Mouse (Mus musculus): ENCODE measurements around the gene Dirc2.

DNA sequence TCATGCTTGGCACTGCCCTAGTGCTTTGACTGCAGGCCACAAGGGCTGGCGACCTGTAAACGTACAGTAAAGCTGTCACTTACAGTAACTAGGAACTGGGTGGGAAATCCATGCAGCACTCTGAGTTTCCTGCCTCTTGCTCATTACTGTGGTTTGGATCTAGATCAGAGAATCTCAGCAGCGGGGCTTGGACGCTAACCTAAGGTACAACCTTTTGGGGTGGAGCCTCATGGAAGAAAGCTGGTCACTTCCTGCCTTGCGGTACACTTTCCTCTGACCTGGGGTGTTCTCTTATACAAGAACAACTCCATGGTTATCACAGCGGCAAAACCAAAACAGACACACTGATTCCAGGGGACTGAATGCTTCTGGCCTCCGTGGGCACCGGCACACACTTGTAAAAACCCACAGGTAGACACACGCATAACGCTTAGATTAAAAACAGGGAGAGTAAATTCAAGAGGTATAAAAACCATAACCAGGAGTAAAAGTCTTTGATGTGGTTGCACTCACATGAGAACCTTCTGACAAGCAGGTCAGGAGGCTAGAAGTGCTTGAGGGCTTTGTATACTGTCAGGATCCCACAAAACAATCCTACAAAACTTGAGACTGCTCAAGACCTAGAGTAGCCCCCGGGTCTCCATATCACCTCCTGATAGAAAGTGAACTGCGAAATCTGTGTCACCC is 26.8 kb downstream of the Dirc2 start:
- TF ChIP-seq GATA1 (IDR thresholded peaks at IDR 0.05; ENCODE audit: borderline replicate concordance, low read length) (no peak), FLI1 (IDR thresholded peaks at IDR 0.05; ENCODE audit: low read length) (no peak)

All from megakaryocyte, embryonic 14.5 days (primary cell).